Mouse (Mus musculus): ENCODE measurements around the gene Kmt5b.
A peak's percentile ranks its signal among the peaks of the same experiment; 100 is the strongest.

Gene Kmt5b

DNA sequence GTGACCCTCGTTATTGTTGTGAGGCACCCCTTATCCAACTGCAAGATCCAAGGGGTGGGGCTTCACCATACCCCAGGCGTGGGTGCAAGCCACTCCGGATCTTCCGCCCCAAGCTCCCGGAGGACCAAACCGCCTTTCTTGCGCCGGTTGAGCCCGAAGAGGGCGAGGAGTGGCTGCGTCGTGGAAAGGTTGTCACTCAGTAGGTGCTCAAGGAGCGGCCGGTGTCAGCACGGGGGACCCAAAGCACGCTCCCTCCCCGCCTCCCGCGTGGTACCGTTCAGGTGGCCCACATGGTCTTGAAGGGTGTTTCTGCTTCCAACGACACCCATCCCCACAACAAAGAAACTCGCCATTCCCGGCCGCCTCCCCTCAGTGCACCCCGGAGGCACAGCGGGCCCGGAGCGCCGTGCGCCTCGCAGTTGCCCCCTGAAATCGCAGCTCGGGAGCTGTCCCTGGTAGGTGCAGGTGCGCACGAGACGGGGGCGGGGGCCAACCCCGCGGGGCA, at the start of gene Kmt5b:
TSS of gene Kmt5b (plus strand) at position 146 of the 505 bp plus-strand sequence.
- peak; percentile 58 for DNase-seq

DNA sequence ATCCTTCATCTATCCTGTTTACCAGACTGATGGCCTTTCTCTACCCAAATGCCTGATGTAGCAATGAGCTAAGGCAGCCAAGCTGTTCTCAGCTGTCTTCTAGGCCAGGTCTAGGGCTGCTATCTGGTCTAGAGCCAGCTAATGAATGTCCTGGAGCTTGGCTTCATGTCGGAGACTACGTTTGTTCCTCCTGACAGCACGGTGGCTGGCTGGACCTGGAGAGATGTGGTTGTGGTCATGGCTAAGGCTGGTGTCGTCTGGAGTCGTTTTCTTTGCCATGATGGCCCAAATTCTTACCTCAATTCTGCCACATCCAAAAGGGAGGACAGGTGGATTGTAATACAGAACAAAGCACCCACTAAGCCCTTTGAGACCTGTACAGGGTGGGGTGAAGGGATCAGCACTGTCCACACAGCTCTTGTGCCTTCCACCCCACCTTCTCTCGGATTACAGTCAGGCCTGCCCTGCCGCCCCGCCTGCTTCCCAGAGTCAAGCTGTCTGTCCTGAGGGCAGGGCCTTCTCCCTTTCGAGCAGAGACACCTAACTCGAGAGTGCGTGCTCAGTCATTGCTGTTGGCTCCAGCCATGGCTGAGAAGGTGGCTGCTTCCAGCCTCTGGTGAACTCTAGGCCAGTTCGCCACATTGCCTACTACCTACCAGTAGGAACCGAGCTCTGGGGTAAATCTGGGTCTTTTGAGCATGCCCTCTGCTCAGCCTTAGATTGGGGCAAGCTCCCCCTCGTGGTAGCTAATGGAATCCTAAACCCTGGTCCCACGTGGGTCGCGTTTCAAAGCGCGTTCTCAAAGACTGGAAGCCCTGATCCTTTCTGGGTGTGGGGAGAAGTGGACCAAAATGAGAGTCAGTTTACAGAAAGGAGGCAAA, 48.5 kb upstream of the Kmt5b start:
- peak; percentile 87 for DNase-seq

DNA sequence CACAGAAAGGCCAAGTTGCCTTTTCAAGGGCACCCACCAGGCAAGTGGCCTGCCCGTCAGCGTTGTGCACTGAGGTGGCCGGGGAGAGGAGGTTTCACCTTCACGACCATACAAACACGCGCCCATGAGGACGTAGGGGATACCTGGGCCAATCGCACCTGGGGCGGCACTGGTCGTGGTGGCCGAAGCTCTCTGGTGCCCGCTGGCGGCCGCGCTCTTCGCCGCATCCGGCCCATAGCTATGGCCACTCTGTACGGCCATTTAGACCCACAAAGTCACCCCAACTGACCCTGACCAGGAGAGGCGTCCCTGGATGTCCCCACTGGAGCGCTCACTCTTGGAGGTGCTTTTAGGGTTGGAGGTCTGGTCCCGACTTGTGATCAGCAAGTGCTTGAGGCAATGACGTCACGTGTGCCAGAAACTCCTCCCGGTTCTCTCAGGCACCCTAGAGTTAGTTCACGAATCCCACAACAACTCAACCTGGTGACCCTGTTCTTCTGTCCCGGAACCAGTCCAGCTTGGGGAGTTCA, 47.8 kb upstream of the Kmt5b start:
- DNase-seq = peak; percentile 83

DNA sequence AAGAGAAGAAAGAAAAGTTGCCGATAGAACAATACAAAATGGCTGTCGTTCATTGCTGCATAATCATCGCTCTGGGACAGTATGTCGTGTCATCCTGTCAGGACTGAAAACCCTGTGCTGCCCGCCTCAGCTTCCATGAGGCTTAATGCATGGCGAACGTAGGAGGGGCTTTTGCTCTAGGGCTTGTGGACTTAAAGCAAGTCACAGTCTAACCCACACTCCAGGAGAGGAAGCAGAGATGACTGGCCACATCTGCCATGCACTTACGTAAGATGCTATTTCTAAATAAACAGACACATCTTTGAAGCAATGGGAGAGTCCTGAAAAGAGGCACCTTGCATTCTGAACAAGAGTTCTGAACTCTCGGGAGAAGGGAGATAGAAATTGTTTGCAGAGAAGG, 44.1 kb upstream of the Kmt5b start:
- DNase-seq = no peak

DNA sequence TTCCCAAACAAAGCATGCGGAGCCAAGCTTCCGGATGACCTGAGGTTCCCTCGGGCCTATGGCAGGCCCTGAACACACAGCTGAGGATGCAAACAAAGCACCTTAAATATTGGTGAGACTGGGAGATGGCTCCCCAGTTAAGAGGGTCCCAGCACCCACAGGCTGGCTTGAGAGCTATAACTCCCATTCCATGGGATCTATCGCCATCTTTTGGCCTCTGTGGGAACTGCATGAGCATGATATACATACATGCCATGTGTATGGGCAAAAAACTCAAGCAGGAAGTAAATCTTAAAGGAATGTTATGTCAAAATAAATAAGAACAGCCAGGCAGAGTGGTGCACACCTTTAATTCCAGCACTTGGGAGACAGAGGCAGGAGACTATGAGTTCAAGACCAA, 43.3 kb upstream of the Kmt5b start:
- DNase-seq = peak; percentile 67

DNA sequence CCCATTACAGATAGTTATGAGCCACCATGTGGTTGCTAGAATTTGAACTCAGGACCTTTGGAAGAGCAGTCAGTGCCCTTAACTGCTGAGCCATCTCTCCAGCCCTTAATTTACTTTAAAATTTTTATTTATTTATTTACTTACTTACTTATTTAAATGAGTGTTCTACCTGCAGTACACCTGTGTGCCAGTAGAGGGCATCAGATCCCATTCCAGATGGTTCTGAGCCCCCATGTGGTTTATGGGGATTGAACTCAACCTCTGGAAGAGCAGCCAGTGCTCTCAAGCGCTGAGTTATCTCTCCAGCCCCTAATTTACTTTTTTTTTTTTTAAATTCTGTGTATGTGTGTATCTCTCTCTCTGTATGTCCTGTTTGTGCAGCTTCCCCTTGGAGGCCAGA, 42.4 kb upstream of the Kmt5b start:
- DNase-seq = peak; percentile 93

DNA sequence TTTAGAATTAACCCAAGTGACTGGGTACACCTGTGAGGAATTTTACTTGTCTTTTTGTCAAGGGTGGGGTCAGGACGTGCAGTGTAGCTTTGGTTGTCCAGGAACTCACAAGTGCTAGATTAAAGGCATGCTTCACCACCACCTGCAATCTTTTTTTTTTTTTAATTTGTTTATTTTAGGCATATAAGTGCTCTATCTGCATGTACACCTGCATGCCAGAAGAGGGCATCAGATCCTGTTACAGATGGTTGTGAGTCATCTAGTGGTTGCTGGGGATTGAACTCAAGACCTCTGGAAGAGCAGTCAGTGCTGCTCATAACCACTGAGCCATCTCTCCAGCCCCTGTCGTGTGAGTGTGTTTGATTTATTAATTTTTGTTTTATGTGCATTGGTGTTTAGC, 38.3 kb upstream of the Kmt5b start:
- DNase-seq = no peak

DNA sequence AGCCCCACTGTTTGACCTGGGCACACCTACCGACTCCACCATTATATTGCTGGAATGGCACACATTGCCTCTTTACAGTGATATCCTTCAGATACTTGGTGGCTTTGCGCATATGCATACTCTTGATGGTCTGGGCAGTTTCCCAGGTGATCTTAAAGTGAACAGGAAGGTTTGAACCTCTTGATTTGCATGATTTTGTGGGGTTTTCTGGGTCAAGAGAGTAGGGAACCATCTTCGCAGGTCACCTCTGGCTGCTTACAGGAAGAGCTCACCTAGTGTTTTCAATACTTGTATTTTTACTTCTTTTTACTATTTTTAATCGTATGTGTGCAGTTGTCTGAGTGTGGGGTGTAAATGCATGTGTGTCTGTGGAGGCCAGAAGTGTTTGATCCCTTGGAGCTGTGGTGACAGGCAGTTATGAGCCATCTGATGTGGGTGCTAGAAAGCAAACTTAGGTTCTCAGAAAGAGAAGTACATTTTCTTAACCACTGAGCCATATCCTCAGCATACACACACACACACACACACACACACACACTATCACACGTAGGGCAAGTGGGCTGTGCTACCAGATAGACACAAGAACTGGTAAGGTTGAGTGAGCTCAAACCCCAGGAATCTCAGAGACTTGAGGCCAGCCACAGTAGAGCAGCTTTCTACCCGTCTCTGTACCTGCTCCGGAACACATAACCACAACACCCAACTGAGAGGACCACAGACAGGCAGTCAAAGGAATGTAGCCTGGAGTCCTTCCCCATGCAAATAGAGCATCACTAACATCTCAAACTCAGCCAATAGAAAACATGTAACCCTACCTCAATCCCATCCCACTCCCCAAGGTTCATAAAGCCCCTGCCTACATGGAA, 36.2 kb upstream of the Kmt5b start:
- no peak for DNase-seq

DNA sequence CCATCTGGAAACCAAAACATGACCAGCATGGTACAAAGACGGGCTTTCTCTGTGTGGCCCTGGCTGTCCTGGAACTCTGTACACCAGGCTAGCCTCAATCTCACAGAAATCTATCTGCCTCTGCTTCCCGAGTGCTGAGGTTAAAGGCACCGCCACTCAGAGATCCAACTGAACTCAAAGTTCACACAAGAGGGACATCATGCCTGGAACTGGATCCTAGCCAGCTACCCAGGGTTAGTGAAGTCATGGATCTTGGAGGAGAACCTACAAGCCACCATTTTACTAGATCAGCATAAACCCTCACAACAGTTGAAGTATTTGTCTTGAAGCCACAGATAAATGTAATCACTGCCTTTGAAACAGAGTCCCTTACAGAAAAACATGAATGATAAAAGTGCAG, 31.2 kb upstream of the Kmt5b start:
- DNase-seq = no peak

DNA sequence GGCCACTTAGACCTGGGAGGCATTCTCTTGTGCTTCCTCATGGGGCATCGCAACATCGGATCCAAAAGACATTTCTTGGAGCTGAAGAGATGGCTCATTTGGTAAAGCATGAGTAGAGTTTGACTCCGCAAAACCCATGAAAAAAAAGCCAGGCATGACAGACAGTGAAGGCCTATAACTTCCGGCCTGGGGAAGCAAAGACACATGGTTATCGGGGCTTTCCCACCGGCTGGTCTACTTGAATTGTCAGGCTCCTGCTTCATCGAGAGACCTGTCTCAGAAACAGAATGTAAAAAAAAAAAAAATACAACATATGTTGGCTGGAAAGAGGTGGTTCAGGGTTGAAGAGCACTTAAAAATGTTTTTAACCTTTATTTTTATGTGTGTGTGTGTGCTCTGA, 27.6 kb upstream of the Kmt5b start:
- no peak for DNase-seq

DNA sequence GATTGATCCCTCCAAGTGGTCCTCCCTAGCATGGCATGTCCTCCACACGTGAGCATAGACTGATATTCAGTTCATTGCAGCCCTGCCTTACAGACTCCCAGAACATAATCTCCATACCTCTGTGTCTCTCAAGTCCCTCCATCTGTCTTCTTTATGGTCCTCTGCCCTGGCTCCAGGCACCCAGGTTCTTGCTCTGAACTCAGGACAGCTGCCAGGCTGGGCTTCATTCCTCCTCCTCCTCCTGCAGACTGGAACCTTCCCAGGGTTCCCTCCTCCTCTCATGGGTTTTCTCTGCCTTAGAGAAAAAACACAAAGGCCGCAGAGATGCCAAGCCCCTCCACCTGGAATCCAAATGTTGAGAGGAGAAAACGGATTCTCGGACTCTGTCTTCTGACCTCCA, 24.5 kb upstream of the Kmt5b start:
- DNase-seq = no peak

DNA sequence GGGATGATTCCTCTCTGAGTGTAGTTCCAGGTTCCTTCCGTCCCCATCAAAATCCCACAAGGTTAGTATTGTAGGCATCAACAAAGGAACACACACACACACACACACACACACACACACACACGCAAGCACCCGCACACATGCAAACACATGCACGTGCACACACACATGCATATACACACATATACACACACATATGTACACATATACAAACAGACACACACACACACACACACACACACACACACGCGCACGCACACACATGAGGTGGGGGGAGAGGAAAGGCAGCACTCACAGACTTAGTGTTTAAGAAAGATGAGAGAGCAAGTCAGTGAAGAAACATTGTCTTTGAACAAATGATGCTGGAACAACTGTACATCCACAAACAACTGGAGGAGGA, 23.9 kb upstream of the Kmt5b start:
- DNase-seq = no peak

DNA sequence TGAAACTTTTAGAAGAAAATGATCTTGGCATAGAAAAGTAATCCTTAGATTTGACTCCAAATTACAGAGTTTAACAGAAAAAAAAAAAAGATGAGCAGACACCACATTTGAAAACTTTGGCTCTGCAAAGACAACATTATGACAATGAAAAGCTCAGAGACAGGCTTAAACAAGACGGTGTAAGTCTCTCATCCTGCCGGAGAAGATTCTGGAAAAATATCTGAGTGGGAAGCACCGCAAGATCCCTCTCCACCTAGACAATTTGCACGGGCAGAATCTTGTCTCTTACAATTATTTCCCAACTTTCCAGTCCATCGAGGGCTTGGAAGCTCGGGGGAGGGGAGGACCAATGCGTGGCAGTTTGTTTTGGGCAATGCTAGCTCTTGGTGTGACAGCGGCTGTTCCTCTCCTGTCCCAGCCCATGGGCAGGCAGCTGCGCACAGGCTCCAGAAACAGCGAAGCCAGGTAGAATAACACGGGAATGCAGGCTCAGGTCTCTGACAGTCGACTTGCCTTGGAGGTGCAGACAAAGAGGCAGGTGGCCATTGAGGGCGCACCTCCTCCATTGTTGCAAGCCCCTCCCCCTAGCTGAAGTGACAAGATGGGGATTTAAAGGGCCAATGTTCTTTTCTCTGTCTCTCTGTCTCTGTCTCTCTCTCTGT, 23.2 kb upstream of the Kmt5b start:
- DNase-seq = peak; percentile 77

DNA sequence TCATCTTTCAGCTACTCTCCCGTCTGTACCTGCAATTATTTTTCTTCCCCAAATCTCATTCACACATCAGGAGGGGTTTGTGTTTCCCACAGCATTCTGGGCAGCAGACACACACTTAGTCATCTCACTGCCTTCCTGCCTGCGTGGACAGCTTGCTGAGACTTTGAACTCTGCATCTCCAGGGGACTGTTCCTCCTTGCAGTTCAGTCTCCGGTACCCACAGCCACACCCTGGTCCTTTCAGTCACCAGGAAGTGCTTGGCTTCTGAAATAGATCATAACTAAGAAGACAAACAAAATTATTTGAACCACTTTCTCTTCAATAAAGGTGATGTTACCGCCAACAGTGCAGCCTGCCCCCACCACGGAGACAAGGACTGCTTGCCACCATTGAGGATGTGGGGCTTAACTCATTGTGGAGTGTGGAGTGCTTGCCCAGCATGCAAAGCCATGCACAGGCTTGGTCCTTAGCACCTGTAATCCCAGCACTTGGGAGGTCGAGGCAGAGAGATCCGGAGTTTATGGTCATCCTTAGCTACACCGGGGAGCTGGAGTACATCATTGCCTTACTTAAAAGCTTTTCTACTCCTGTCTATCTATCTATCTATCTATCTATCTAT, 14.5 kb upstream of the Kmt5b start:
- no peak for DNase-seq

DNA sequence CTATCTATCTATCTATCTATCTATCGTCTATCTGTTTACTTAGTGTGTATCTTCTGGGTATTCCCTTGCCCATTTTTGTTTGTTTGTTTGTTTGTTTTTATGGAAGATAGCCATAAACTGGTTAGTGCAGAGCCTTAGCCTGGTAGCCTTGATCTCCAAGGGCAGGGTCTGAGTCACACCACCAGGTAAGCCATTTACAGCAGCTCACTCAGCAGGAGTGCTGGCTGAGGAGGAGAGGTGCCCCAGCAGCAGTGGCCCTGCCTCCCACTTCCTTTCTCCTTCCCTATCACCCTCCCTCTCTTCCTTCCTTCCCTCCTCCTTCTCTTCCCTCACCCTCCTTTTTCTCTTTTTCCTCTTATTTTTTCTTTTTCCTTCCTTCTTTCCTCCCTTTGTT, 14.0 kb upstream of the Kmt5b start:
- no peak for DNase-seq

DNA sequence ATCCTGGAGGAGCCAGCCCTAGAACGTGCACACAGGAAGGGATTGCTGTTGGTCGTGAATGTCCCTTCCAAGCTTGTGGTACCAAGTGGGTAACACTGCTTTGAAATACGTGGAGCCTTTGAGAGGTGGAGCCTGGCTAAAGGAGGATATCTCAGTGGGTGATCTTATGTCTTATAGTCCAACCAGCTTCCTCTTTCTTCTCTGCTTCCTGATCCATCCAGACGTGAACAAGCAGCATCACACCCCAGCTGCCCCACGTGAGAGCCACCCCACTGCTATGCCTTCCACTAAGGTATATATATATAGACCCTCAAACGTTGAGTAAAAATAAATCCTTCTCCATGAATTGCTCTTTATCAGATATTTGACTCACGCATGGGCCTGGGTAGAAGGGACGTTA, 13.5 kb upstream of the Kmt5b start:
- DNase-seq = no peak

DNA sequence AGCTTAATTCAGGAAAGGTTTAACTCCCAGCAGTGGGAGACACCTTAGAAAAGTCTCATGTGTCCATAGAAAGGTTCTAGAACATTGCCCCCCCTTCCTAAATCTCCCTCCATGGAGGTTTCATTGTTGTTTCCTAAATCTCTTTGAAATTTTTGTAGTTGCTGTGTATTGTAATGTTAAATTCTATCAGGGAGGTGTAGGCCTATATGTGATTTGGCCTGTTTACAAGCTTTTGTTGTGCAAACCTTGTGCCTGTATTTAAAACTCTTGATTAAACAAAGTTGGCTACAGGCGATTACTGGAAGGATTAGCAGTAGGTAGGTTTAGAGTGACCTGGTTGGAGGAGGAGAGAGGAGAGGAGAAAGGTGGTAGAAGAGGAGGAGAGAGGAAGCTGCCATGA, 9.4 kb upstream of the Kmt5b start:
- DNase-seq = no peak

DNA sequence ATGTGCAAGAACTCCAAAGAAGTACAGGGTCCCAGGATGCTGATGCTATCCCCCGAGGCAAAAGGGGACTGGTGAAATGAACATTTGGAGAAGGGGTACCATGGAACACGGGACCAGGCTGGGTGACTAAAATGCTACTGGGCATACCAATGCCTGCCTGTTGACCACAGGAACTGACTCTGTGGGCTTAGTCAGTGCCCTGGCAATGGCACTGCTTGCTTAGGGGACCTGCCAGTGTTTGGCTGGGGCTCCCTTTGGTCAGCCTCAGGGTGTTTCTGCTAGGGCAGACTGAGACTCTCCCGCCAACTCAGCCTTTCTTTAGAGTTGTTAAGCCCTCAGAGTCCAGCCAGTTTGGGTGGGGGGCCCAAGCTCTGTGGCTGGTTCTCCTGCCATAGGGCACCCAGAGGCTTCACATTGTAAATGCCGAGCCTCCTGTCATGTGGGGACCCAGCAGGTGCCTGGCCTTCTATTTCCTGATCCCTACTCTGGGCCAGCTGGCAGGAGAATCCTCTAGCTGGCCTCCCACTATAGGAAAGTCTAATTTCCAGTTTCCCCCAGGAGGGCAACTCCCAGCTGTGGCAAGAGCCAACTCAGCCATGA, 1.9 kb upstream of the Kmt5b start:
- no peak for DNase-seq

DNA sequence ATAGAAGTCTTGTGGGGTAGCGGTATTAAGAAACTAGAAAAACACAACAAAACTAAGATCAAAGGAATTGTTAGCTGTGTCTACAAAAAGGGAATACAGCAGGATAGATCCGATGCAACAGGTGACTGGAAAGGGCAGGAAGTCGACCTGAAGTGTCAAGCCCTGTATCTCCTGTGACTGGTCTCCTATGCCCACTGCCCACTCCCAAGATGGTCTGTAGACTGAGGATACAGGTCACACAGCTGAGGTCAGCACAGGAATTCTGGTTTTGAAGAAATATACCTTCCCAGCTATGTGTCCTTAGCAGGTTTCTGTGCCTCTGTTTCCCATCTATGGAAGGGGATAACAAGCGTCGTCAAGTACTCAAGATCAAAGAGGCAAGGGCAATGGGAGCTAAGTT, 843 bp upstream of the Kmt5b start:
- DNase-seq = no peak

DNA sequence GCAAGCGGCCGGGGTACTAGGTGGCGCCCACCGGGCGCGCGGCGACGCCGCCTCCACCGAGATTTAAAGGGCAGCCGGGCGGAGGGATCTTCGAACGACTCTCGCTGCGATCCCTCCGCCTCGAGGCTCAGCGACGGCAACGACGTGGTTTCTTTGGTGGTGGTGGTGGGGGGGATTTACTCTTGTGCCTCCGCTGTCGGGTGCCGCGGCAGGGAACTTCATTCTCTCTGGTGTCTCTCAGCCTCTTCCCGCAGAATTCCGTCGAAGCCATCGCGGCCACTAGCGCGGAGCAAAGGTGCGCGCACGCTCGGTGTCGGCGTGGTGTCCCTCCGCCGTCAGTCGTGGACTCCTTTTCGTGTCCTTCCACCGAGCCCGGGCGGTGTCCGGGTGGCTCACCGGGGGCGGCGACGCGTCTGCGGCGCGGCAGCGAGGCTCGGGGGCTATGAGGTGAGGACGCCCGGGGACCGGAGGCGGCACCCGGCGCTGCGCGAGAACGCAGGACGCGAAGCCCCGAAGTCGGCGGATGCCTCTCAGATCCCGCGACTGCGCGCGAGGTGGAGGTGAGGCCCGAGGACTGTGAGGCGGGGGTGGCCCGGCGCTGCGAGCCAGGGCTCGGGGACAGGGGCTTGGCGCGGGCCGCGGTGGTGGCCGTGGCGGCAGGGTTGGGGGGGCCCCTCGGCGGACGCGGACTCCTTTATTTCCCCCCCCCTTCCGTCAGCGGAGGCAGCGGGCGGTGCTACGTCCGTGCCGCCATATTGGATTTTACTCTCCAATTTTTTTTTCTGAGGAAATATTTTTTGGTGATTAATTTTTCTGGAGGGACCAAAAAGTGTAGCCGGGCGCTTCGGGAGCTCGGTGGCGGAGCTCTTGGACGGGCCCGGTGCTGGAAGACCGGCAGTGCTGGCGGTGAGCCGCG, 818 bp downstream of the Kmt5b start:
- peak; percentile 82 for DNase-seq

Data from lung, postnatal 36 days (tissue).